Mouse (Mus musculus) intestine, postnatal 0 days (tissue): Measurements from ENCODE around the gene Prm1. TPM values are rescaled to one million over a fixed set of nuclear protein-coding genes. Genes with fewer than 3 reads are reported as not detected.
A peak's percentile ranks its signal among the peaks of the same experiment; 100 is the strongest.

Experiments used
- ATAC-seq: fragments of 200-750 bp; cut with Nextera tagmentation; 2 replicates; pipeline ENCODE4 v1.8.0; 2017; ENCODE audit warnings: mild to moderate bottlenecking, moderate TSS enrichment, moderate library complexity
- H3K27ac ChIP-seq: fragments of 300-500 bp; sonication (generic); 2 replicates; pipeline ENCODE4 v1.5.1; 2014; ENCODE audit warnings: mild to moderate bottlenecking, low read depth, low read length, moderate library complexity
- H3K27me3 ChIP-seq: fragments of 300-500 bp; sonication (generic); replicated peaks from 2 replicates; pipeline ENCODE4 v1.6.1; 2014; ENCODE audit warnings: low read length, mixed read lengths; ENCODE audit not compliant: control insufficient read depth, insufficient read depth
- H3K36me3 ChIP-seq: fragments of 300-500 bp; sonication (generic); 2 replicates; pipeline ENCODE4 v1.6.1; 2014; ENCODE audit warnings: mild to moderate bottlenecking, moderate library complexity; ENCODE audit not compliant: control insufficient read depth, insufficient read depth
- H3K4me1 ChIP-seq: fragments of 300-500 bp; sonication (generic); replicated peaks from 2 replicates; pipeline ENCODE4 v1.6.1; 2014; ENCODE audit warnings: antibody characterized with exemption, low read length, mixed read lengths; ENCODE audit not compliant: control insufficient read depth, insufficient read depth
- H3K4me2 ChIP-seq: fragments of 300-500 bp; sonication (generic); replicated peaks from 2 replicates; pipeline ENCODE4 v1.6.1; 2014; ENCODE audit warnings: low read depth, mild to moderate bottlenecking, moderate library complexity
- H3K4me3 ChIP-seq: fragments of 300-500 bp; sonication (generic); 2 replicates; pipeline ENCODE4 v1.5.1; 2014; ENCODE audit warnings: low read depth, low read length
- H3K9ac ChIP-seq: fragments of 300-500 bp; sonication (generic); 2 replicates; pipeline ENCODE4 v1.6.1; 2014; ENCODE audit warnings: mild to moderate bottlenecking, low read depth, low read length
- H3K9me3 ChIP-seq: fragments of 300-500 bp; sonication (generic); 2 replicates; pipeline ENCODE4 v1.6.1; 2016; ENCODE audit warnings: mixed run types; ENCODE audit not compliant: control insufficient read depth
- CTCF ChIP-seq: sonication (generic); IDR thresholded peaks from 2 replicates; pipeline ENCODE4 v1.5.1; 2016; ENCODE audit warnings: low read depth, mild to moderate bottlenecking, control low read depth, antibody characterized with exemption, moderate library complexity
- WGBS: fragments of 180-500 bp; shearing (Covaris S2); extraction: QIAGEN DNeasy Blood & Tissue Kit; methylation state at CpG from one replicate; pipeline ENCODE4 v1.1.7; 2014; 5-methylcytosine and 5-hydroxymethylcytosine counted together
- polyA plus RNA-seq: library from polyadenylated mRNA; unstranded; fragments of >200 nt; fragmentation: Nextera tagmentation; extraction: Ambion mirVana; gene quantifications from 2 replicates; pipeline ENCODE4 v1.2.1, GENCODE M21; 2015

Gene Prm1
- polyA plus RNA-seq, 1 experiment from 2014 or later: not detected

DNA sequence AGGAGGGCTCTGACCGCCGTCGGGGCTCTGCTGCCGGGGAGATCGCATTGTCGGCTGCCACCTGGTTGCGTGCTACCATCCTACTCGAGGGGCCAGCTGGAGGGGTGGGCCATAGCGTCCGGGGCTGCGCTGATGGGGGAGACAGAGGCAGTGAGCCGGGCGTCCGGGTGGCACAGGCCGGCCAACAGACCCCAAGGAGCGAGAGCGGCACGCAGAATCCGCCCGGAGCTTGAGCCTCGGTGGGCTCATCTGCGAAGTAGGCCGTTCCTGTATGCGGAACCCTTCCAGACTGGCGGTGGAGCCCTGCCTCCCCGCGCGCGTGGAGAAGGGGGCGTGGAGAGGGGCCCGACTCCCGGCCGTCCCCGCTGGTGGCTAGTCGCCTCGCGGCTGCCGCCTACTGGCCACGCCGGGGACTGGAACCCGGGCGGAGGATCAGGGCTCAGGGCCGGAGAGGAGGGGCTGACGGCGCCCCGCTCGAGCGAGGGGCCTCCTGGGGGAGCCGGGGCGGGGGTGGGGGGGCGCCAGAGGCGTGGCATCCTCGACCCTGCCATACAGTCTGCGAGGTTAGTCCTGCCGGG, 20.8 kb downstream of the Prm1 start:
- ATAC-seq: peak; percentile 81
- Histone ChIP-seq H3K4me3 (peak overlapping the region; percentile 81), H3K36me3 (no peaks in the 10 kb centered on the region), H3K9ac (peak overlapping the region; percentile 77), H3K9me3 (no peaks in the 10 kb centered on the region), H3K4me2 (peak overlapping the region; percentile 100), H3K4me1 (0 out of 2 replicates have a peak, but pooled peaks cover 8% of the 10 kb centered on the region), H3K27ac (peak overlapping the region; percentile 97), H3K27me3 (no peaks in the 10 kb centered on the region)
- TF ChIP-seq CTCF: peak; percentile 91
- under 1% methylated on average over 55 of the region's 55 CpGs for WGBS

DNA sequence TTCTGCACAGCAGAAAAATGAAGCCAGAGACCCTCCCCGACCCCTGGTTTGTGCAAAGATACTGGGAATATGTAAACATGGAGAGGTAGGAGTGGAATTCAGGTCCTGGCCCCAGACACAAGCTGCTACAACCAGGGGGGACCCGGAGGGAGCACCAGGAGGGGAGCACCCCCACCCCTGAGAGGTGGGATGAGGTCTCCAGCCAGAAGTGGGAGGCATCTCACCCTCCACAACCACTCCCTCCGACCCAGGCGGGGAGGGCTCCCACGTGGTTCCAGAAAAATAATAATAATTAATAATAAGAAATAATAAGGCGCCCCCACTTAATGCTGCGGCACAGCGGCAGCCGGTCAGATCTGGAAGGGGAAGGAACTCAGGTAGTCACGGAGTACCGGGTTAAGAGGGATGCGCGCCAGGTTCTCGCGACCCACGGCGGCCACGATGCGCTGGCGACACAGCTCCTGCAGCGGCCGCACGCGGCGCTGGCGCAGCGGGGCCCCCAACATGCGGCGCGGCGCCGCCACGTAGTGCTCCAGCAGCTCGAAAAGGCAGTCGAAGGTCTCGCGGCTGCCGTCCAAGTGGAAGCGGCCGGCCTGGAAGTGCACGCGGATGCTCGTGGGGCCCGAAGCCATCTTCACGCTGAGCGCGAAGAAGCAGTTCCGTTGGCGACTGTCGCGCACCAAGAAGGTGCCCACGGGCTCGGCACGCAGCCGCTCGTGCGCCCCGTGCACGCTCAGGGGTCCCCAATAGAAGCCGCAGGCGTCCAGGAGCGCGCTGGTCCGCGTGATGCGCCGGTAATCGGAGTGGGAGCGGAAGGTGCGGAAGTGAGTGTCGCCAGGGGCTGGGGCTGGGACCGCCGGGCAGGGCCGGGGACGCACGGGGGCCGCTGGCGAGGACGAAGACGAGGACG, 21.5 kb downstream of the Prm1 start:
- Histone ChIP-seq H3K4me1 (0 out of 2 replicates have a peak, but pooled peaks cover 8% of the 10 kb centered on the region), H3K4me3 (peak overlapping the region; percentile 81), H3K27me3 (no peaks in the 10 kb centered on the region), H3K9me3 (no peaks in the 10 kb centered on the region), H3K27ac (0 out of 2 replicates have a peak overlapping the region, but pooled peaks have one; percentile 97), H3K4me2 (peak overlapping the region; percentile 100), H3K9ac (peak overlapping the region; percentile 77), H3K36me3 (no peaks in the 10 kb centered on the region)
- ATAC-seq: no peak
- 3% methylated on average over 81 of the region's 81 CpGs for WGBS
- peak; percentile 55 for TF ChIP-seq CTCF

DNA sequence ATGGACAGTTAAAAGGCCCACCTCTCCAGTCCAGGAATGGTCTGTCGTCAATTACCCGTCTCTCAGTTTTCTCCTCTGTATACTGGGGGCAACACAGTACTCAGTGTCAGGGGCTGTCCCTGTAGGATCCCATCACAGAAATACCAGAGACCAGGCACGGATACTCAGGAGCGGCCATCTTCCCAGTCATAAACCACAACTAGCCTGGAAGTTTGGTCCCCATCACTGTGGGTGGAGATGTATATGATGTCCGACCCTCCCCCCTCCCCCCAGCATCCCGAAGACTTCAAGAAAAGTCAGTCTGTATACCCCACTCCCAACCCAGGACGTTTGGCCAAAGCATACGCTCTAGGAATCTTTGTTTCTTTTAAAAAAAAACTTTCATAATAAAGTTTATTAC, 22.2 kb downstream of the Prm1 start:
- peak overlapping the region; percentile 100 for H3K4me2 ChIP-seq
- H3K36me3 ChIP-seq: no peaks in the 10 kb centered on the region
- 63% methylated on average over 8 of the region's 8 CpGs for WGBS
- no peak overlapping the region; the same call in 1 of the 2 replicates for H3K4me3 ChIP-seq
- H3K4me1 ChIP-seq: 0 out of 2 replicates have a peak, but pooled peaks cover 8% of the 10 kb centered on the region
- no peak overlapping the region for H3K27ac ChIP-seq
- no peak for ATAC-seq
- H3K9me3 ChIP-seq: no peaks in the 10 kb centered on the region
- no peaks in the 10 kb centered on the region for H3K27me3 ChIP-seq
- TF ChIP-seq CTCF: no peak
- H3K9ac ChIP-seq: no peak overlapping the region

DNA sequence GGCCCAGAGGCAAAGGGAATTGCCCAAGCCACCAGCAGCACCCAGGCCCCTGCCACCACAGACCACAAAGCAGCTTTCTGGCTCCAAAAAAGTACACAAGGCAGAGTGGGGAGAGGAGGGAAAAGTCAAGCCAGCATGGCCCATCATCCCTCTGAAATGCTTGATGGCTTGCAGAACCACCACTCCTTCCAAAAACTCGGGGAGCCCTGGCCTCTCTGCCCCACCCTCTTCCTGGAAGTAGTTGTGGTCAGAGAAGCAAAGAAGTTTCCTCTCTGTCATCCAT, 22.5 kb downstream of the Prm1 start:
- Histone ChIP-seq H3K4me2 (0 out of 2 replicates have a peak overlapping the region, but pooled peaks have one; percentile 100), H3K9ac (no peak overlapping the region), H3K27me3 (no peaks in the 10 kb centered on the region), H3K4me1 (0 out of 2 replicates have a peak, but pooled peaks cover 8% of the 10 kb centered on the region), H3K4me3 (no peak overlapping the region), H3K27ac (no peak overlapping the region), H3K36me3 (no peaks in the 10 kb centered on the region), H3K9me3 (no peaks in the 10 kb centered on the region)
- WGBS: 29% methylated on average over 1 of the region's 1 CpGs
- no peak for TF ChIP-seq CTCF
- ATAC-seq: no peak

DNA sequence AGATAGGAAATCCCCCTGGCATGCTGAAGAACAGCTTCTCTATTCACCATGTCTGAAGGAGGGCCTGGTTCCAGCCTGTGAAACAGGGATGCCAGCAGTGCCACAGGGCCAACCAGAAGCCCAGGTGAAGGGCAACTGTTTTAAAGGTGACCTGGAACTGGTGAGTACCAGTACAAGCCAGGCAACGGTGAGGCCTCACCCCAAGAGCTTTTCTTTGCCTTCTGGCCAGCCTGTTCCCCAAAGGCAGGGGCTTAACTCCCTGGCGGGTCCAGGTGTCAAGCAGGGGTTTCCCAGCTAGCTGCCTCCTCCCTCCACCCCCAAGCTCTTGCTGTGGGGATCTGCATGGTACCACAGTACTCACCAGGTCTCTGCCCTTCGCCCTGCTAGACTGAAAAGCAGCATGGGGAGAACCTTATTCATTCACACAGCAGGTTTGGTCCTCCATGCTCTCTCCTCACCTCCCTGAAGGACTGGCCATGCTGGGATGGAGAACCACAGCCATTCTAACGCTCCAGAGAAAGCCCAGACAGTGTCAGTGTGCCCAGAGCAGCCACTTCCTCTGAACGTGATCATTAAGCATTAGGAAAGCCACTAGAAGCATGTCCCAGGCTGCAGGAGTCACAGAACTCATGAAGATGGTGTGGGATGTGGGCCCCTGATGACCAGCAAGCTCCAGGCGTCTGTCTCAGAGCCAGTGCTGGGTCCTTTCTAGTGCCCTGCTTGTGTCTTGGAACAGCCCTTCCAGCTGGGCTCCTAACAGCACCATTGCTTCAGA, 23.1 kb downstream of the Prm1 start:
- Histone ChIP-seq H3K27ac (no peak overlapping the region), H3K9ac (peak overlapping the region; percentile 17; the same call in 1 of the 2 replicates)

More for the DNA sequence above, 23.1 kb downstream of the Prm1 start:
- no peak for TF ChIP-seq CTCF
- no peaks in the 10 kb centered on the region for H3K9me3 ChIP-seq
- H3K4me2 ChIP-seq: 0 out of 2 replicates have a peak overlapping the region, but pooled peaks have one; percentile 100
- ATAC-seq: no peak
- H3K27me3 ChIP-seq: no peaks in the 10 kb centered on the region
- H3K4me3 ChIP-seq: no peak overlapping the region
- H3K4me1 ChIP-seq: 0 out of 2 replicates have a peak, but pooled peaks cover 8% of the 10 kb centered on the region
- 69% methylated on average over 6 of the region's 6 CpGs for WGBS
- no peaks in the 10 kb centered on the region for H3K36me3 ChIP-seq
